Mouse (Mus musculus) intestine, embryonic 14.5 days (tissue): ENCODE results near the gene AL607142.1. TPM values are rescaled to one million over a fixed set of nuclear protein-coding genes. Genes with fewer than 3 reads are reported as not detected.
A peak's percentile ranks its signal among the peaks of the same experiment; 100 is the strongest.

Experiments used
- ATAC-seq: fragments of 200-750 bp; cut with Nextera tagmentation; replicated peaks from 2 replicates; pipeline ENCODE4 v1.8.0; 2017; ENCODE audit warnings: low read depth, moderate number of reproducible peaks, moderate TSS enrichment, moderate library complexity; ENCODE audit not compliant: low FRiP score, low TSS enrichment
- DNase-seq: peaks from one replicate; pipeline ENCODE4 v3.0.0-alpha.2; 2018; ENCODE audit warnings: low spot score
- H3K27ac ChIP-seq: fragments of 300-500 bp; sonication (generic); 2 replicates; pipeline ENCODE4 v1.5.1; 2014; ENCODE audit warnings: low read depth, mild to moderate bottlenecking, control low read depth
- H3K27me3 ChIP-seq: fragments of 300-500 bp; sonication (generic); replicated peaks from 2 replicates; pipeline ENCODE4 v1.6.1; 2014; ENCODE audit warnings: low read length, control low read depth; ENCODE audit not compliant: control insufficient read depth, insufficient read depth
- H3K36me3 ChIP-seq: fragments of 300-500 bp; sonication (generic); 2 replicates; pipeline ENCODE4 v1.6.1; 2014; ENCODE audit warnings: low read length, control low read depth; ENCODE audit not compliant: control insufficient read depth, insufficient read depth
- H3K4me1 ChIP-seq: fragments of 300-500 bp; sonication (generic); replicated peaks from 2 replicates; pipeline ENCODE4 v1.6.1; 2014; ENCODE audit warnings: low read length, control low read depth, mixed read lengths; ENCODE audit not compliant: control insufficient read depth, insufficient read depth
- H3K4me2 ChIP-seq: fragments of 300-500 bp; sonication (generic); 2 replicates; pipeline ENCODE4 v1.6.1; 2014; ENCODE audit warnings: low read length
- H3K4me3 ChIP-seq: fragments of 300-500 bp; sonication (generic); 2 replicates; pipeline ENCODE4 v1.5.1; 2014; ENCODE audit warnings: low read depth, low read length, control low read depth, mixed read lengths
- H3K9ac ChIP-seq: fragments of 300-500 bp; sonication (generic); 2 replicates; pipeline ENCODE4 v1.6.1; 2014; ENCODE audit warnings: mild to moderate bottlenecking, low read length
- H3K9me3 ChIP-seq: fragments of 300-500 bp; sonication (generic); 2 replicates; pipeline ENCODE4 v1.6.1; 2016; ENCODE audit warnings: low read length, control low read depth; ENCODE audit not compliant: control insufficient read depth
- WGBS: fragments of 180-500 bp; shearing (Covaris S2); extraction: QIAGEN DNeasy Blood & Tissue Kit; methylation state at CpG from one replicate; pipeline ENCODE4 v1.1.7; 2014; 5-methylcytosine and 5-hydroxymethylcytosine counted together
- polyA plus RNA-seq: library from polyadenylated mRNA; unstranded; fragments of >200 nt; fragmentation: Nextera tagmentation; extraction: Ambion mirVana; gene quantifications from 2 replicates; pipeline ENCODE4 v1.2.1, GENCODE M21; 2014

Gene AL607142.1
- polyA plus RNA-seq, 1 experiment from 2014 or later, result not detected

DNA sequence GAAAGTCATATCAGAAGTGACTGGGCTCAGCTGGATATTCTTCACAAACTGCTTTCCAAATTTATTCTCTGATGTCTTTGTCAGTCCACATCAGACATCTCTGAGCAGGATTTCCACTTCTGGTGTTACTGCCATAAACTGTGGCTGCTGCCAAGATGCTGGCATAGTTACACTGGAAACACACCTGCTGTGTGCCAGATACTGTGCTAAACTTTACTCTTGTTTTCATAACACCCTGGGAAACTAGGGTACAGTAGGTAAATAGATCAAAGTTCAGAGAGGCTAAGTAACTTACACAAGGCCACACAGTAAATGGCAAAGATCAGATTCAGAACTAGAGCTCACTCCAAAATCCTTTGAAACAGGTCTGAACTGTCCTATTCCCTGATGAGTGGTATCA lies 36.4 kb downstream of the AL607142.1 start:
- ATAC-seq (no peak), DNase-seq (no peak)
- Histone ChIP-seq H3K36me3 (no peaks in the 10 kb centered on the region), H3K9ac (no peak overlapping the region), H3K4me1 (no peaks in the 10 kb centered on the region), H3K27me3 (no peaks in the 10 kb centered on the region), H3K9me3 (peaks cover 6% of the 10 kb centered on the region), H3K4me2 (no peak overlapping the region), H3K27ac (no peak overlapping the region), H3K4me3 (no peak overlapping the region)

DNA sequence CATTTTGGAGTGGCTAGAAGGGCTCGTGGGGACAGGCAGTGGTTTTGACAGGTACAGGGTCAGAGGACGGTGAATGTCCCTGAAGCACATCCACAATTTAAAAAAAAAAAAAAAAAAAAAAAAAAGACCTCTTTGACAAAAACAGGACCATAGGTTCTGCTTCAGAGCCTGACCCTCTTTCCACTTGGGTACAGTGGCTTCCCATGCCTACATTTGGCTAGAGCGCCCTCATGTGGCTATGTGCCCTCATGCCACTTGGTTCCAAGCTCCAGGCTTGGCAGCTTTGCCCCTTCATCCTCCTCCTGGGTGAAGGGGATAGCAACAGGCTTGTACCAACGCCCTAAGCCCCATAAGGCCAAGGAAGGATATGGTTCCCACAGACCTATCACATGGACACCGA lies 39.8 kb downstream of the AL607142.1 start:
- no peak for ATAC-seq
- Histone ChIP-seq H3K4me3 (no peak overlapping the region), H3K9ac (no peak overlapping the region), H3K27me3 (no peaks in the 10 kb centered on the region), H3K36me3 (no peaks in the 10 kb centered on the region), H3K4me2 (no peak overlapping the region), H3K27ac (no peak overlapping the region), H3K9me3 (no peaks in the 10 kb centered on the region), H3K4me1 (no peaks in the 10 kb centered on the region)
- 50% methylated on average over 5 of the region's 5 CpGs for WGBS
- peak; percentile 63 for DNase-seq

DNA sequence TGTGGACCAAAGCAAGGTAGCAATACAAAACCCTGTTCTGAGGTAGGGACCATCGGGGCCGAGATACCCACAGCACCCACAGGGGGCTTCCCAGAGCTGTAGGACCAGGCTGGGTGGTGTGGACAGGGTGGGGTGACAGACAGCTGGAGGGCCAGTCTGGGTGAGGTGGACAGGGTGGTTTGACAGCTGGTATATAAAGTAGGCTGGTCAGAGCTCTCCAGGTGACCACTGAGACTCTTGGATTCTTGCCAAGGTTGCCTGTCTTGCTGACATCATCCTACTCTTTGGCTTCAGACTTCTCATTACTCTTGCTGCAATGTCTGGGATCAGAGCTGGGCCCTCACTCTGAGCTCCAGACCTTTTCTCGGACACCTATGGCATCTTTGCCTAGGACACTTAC lies 41.6 kb downstream of the AL607142.1 start:
- H3K9ac ChIP-seq, result no peak overlapping the region
- H3K36me3 ChIP-seq, result no peaks in the 10 kb centered on the region
- no peak for ATAC-seq
- no peaks in the 10 kb centered on the region for H3K9me3 ChIP-seq
- no peak overlapping the region for H3K4me2 ChIP-seq
- 90% methylated on average over 3 of the region's 3 CpGs for WGBS
- H3K27ac ChIP-seq, result no peak overlapping the region
- no peaks in the 10 kb centered on the region for H3K4me1 ChIP-seq
- H3K4me3 ChIP-seq, result no peak overlapping the region
- DNase-seq, result no peak
- H3K27me3 ChIP-seq, result no peaks in the 10 kb centered on the region

DNA sequence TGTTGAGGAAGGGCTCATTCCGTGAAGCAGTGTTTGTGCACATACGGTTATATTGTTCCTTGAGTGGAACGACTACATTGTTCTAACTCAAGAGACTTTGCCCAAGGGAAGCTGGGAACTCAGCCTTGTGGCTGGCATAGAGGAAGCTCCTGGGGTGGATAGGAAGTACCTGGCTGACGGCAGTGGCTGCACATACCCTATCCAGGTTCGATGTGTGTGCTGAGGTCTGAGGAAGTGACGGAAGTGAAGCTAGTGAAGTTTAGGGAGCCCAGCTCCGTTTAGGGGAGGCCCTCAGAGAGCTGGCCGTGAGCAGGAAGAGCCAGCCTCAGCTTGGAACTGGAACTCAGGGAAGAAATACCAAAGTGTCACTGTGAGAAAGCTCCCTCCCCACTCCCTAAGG lies 43.0 kb downstream of the AL607142.1 start:
- no peak for ATAC-seq
- no peaks in the 10 kb centered on the region for H3K36me3 ChIP-seq

DNA sequence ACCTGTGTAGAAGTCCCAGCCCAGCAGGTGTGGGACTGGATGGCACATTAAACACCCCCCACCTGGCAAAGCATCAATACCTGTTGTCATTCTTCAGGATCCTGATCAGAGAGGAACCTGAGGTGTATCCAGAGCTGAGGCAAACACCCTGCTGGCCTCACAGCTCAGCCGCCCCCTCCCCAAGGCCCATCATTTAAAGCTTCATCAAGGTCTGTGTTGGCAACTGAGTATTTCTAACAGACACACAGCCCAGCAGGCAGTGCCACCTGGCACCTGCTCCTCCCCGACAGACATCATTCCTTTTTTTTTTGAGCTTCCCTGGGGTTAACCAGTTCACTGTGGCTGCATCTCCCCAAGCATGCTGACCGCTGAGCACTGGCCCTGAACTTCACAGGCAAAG lies 50.7 kb downstream of the AL607142.1 start:
- Histone ChIP-seq H3K4me1 (no peaks in the 10 kb centered on the region), H3K27me3 (no peaks in the 10 kb centered on the region), H3K4me2 (no peak overlapping the region), H3K9me3 (no peaks in the 10 kb centered on the region), H3K36me3 (no peaks in the 10 kb centered on the region), H3K9ac (no peak overlapping the region), H3K27ac (no peak overlapping the region), H3K4me3 (no peak overlapping the region)
- no peak for ATAC-seq
- DNase-seq, result no peak
- WGBS, result 89% methylated on average over 3 of the region's 3 CpGs

More for the DNA sequence above, 43.0 kb downstream of the AL607142.1 start:
- DNase-seq, result no peak
- Histone ChIP-seq H3K4me2 (no peak overlapping the region), H3K4me3 (no peak overlapping the region), H3K9me3 (no peaks in the 10 kb centered on the region), H3K27me3 (no peaks in the 10 kb centered on the region), H3K4me1 (no peaks in the 10 kb centered on the region), H3K9ac (no peak overlapping the region), H3K27ac (no peak overlapping the region)
- 69% methylated on average over 8 of the region's 8 CpGs for WGBS

DNA sequence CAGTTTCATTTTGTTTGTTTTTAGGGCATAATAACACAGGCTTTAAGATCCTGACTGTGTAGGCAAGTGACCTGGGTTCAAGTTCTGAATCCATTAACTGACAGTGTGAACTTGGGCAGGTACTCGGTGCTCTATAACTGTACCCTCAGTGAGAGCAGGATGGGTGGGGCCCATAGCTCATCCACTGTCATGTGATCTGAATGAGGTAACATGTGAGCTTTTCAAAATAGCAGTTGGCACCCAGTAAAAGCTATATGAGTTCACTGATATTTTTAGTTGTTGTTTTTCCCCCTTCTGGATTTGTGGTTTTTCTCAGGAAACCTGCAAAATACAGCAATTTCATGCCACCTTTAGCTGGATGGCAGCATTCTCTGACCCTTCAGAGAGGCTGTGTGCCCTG lies 51.5 kb downstream of the AL607142.1 start:
- WGBS, result 89% methylated on average over 1 of the region's 1 CpGs
- no peak for ATAC-seq

DNA sequence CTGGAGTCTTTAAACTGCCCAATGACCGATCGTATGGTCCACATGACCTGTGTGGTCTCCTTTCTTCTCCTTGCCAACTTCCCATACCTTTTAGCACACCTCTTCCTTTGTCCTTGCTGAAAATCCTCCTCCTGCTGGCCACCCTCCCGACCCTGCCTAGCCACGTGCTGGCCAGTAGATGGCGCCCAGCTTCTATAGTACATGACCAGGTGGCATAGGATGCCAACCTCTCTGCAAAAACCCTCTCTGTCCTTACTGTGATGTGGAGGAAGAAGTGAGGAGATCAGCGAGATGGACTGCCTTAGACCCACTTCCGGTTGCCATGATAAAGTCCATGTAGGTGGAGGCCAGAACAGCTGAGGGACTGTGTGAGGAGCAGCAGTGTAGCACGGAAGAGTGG lies 55.5 kb downstream of the AL607142.1 start:
- WGBS, result 30% methylated on average over 8 of the region's 8 CpGs
- no peaks in the 10 kb centered on the region for H3K9me3 ChIP-seq
- H3K4me2 ChIP-seq, result no peak overlapping the region
- no peaks in the 10 kb centered on the region for H3K27me3 ChIP-seq
- no peaks in the 10 kb centered on the region for H3K36me3 ChIP-seq
- no peak overlapping the region for H3K27ac ChIP-seq
- no peaks in the 10 kb centered on the region for H3K4me1 ChIP-seq
- no peak overlapping the region for H3K4me3 ChIP-seq
- no peak overlapping the region for H3K9ac ChIP-seq
- ATAC-seq (0 out of 2 replicates have a peak, but pooled peaks have one; percentile 42), DNase-seq (peak; percentile 75)

More for the DNA sequence above, 51.5 kb downstream of the AL607142.1 start:
- Histone ChIP-seq H3K9me3 (no peaks in the 10 kb centered on the region), H3K4me3 (no peak overlapping the region), H3K27ac (no peak overlapping the region), H3K36me3 (no peaks in the 10 kb centered on the region), H3K9ac (no peak overlapping the region), H3K27me3 (no peaks in the 10 kb centered on the region), H3K4me2 (no peak overlapping the region), H3K4me1 (no peaks in the 10 kb centered on the region)
- no peak for DNase-seq

DNA sequence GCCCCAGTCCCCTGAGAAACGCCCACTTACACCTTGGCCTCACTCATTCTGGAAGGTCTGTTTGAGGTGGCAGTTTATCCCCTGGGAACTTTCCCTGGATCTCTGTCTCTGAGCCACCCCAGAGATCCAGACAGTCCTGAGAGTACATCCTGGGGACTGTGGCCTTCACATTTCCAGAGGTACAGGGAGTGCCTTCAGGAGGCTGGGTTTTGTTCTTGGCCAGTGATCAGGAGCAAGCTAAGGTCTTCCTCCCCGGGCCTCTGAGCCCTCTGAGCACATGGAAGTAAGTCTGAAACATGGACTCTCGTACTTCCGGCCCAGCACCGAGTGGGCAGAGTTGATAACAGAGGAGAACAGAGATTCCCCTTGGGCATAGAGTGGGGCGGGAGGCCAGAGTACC lies 59.9 kb downstream of the AL607142.1 start:
- Histone ChIP-seq H3K4me2 (no peak overlapping the region), H3K27me3 (no peaks in the 10 kb centered on the region), H3K36me3 (no peaks in the 10 kb centered on the region), H3K9ac (no peak overlapping the region), H3K27ac (no peak overlapping the region), H3K9me3 (no peaks in the 10 kb centered on the region), H3K4me3 (no peak overlapping the region), H3K4me1 (no peaks in the 10 kb centered on the region)
- DNase-seq (no peak), ATAC-seq (no peak)
- 82% methylated on average over 6 of the region's 6 CpGs for WGBS

DNA sequence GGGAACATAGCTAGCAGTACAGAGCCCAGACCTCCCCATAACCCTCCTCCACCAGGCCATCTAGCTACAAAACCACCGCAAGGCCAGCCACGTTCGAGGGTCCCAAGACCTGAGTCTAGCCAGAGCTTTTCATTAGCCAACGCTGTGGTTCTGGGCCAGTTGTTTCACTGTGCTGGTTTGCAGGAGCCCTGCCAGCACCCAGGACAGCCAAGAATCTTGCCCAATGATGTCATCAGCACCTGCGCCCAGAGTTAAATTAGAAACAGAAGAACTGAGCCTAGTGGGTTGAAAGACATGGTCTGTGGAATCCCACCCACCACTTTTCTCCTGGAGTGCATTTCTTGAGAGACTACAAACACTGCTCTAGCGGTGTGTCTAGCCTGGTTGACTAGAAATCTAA lies 61.3 kb downstream of the AL607142.1 start:
- ATAC-seq (no peak), DNase-seq (no peak)
- Histone ChIP-seq H3K4me1 (no peaks in the 10 kb centered on the region), H3K4me2 (no peak overlapping the region), H3K27ac (no peak overlapping the region), H3K36me3 (no peaks in the 10 kb centered on the region), H3K9ac (no peak overlapping the region), H3K4me3 (no peak overlapping the region), H3K27me3 (no peaks in the 10 kb centered on the region), H3K9me3 (no peaks in the 10 kb centered on the region)
- WGBS, result 91% methylated on average over 6 of the region's 6 CpGs
